Mouse (Mus musculus) embryonic facial prominence, embryonic 10.5 days (tissue): ENCODE measurements around the gene Samd14. TPM values are rescaled to one million over a fixed set of nuclear protein-coding genes. Genes with fewer than 3 reads are reported as not detected.

Source experiments
- DNase-seq: peaks from one replicate; pipeline ENCODE4 v3.0.0-alpha.2; 2017; ENCODE audit warnings: low spot score
- H3K27ac ChIP-seq: fragments of 300-500 bp; sonication (generic); replicated peaks from 2 replicates; pipeline ENCODE4 v1.5.1; 2016; ENCODE audit warnings: mild to moderate bottlenecking
- H3K27me3 ChIP-seq: fragments of 300-500 bp; sonication (generic); replicated peaks from 2 replicates; pipeline ENCODE4 v1.6.1; 2016; ENCODE audit warnings: low read depth, mild to moderate bottlenecking; ENCODE audit not compliant: poor library complexity, severe bottlenecking
- H3K36me3 ChIP-seq: fragments of 300-500 bp; sonication (generic); replicated peaks from 2 replicates; pipeline ENCODE4 v1.6.1; 2016; ENCODE audit warnings: mild to moderate bottlenecking, moderate library complexity
- H3K4me1 ChIP-seq: fragments of 300-500 bp; sonication (generic); 2 replicates; pipeline ENCODE4 v1.6.1; 2016
- H3K4me3 ChIP-seq: fragments of 300-500 bp; sonication (generic); 2 replicates; pipeline ENCODE4 v1.5.1; 2016; ENCODE audit warnings: mild to moderate bottlenecking, moderate library complexity
- H3K9me3 ChIP-seq: fragments of 300-500 bp; sonication (generic); 2 replicates; pipeline ENCODE4 v1.6.1; 2016; ENCODE audit warnings: mild to moderate bottlenecking
- WGBS: fragments of 180-500 bp; shearing (Covaris S2); methylation state at CpG from one replicate; pipeline ENCODE4 v1.1.7; 2016; 5-methylcytosine and 5-hydroxymethylcytosine counted together
- polyA plus RNA-seq: library from polyadenylated mRNA; unstranded; fragments of >200 nt; fragmentation: Nextera tagmentation; extraction: Ambion mirVana; gene quantifications from 2 replicates; pipeline ENCODE4 v1.2.1, GENCODE M21; 2016

Samd14 gene
- polyA plus RNA-seq, 1 experiment from 2014 or later = 42.5 TPM

GRCm38 (mm10) chr11:94978947-94979346 lies 30.7 kb upstream of the Samd14 start:
- peak overlapping the region; percentile 87 for H3K27ac ChIP-seq
- peaks cover 15% of the 10 kb centered on the region for H3K4me1 ChIP-seq
- WGBS = under 1% methylated on average over 20 of the region's 20 CpGs
- no peaks in the 10 kb centered on the region for H3K27me3 ChIP-seq
- H3K9me3 ChIP-seq = no peaks in the 10 kb centered on the region
- no peaks in the 10 kb centered on the region for H3K36me3 ChIP-seq
- H3K4me3 ChIP-seq = peak overlapping the region; percentile 51
- peak; percentile 98 for DNase-seq

- Histone ChIP-seq H3K27ac (peak overlapping the region; percentile 87), H3K4me3 (peak overlapping the region; percentile 51)
- 78% methylated on average over 11 of the region's 11 CpGs for WGBS
Measured at GRCm38 (mm10) chr11:94979462-94980179, 30.1 kb upstream of the Samd14 start.

GRCm38 (mm10) chr11:94985140-94985539 lies 24.5 kb upstream of the Samd14 start:
- no peaks in the 10 kb centered on the region for H3K27me3 ChIP-seq

More at GRCm38 (mm10) chr11:94979462-94980179, 30.1 kb upstream of the Samd14 start:
- no peaks in the 10 kb centered on the region for H3K36me3 ChIP-seq
- no peaks in the 10 kb centered on the region for H3K27me3 ChIP-seq
- H3K9me3 ChIP-seq = no peaks in the 10 kb centered on the region
- peaks cover 16% of the 10 kb centered on the region for H3K4me1 ChIP-seq
- DNase-seq = no peak

GRCm38 (mm10) chr11:94985822-94986221 lies 23.9 kb upstream of the Samd14 start:
- H3K27ac ChIP-seq = no peak overlapping the region
- H3K27me3 ChIP-seq = no peaks in the 10 kb centered on the region
- no peak overlapping the region for H3K4me3 ChIP-seq
- no peaks in the 10 kb centered on the region for H3K36me3 ChIP-seq
- WGBS = 76% methylated on average over 5 of the region's 5 CpGs
- H3K9me3 ChIP-seq = no peaks in the 10 kb centered on the region
- DNase-seq = no peak
- H3K4me1 ChIP-seq = peaks cover 60% of the 10 kb centered on the region

More at GRCm38 (mm10) chr11:94985140-94985539, 24.5 kb upstream of the Samd14 start:
- no peaks in the 10 kb centered on the region for H3K36me3 ChIP-seq
- peaks cover 54% of the 10 kb centered on the region for H3K4me1 ChIP-seq
- H3K9me3 ChIP-seq = no peaks in the 10 kb centered on the region
- 42% methylated on average over 1 of the region's 1 CpGs for WGBS
- no peak overlapping the region for H3K4me3 ChIP-seq
- DNase-seq = peak; percentile 54
- peak overlapping the region; percentile 67 for H3K27ac ChIP-seq

GRCm38 (mm10) chr11:94986435-94986834 lies 23.2 kb upstream of the Samd14 start:
- H3K9me3 ChIP-seq = no peaks in the 10 kb centered on the region
- no peak for DNase-seq
- no peaks in the 10 kb centered on the region for H3K36me3 ChIP-seq
- H3K27me3 ChIP-seq = no peaks in the 10 kb centered on the region
- no peak overlapping the region for H3K4me3 ChIP-seq
- H3K27ac ChIP-seq = 0 out of 2 replicates have a peak overlapping the region, but pooled peaks have one; percentile 75
- peaks cover 60% of the 10 kb centered on the region for H3K4me1 ChIP-seq
- WGBS = 55% methylated on average over 2 of the region's 2 CpGs

GRCm38 (mm10) chr11:94987341-94987740 lies 22.3 kb upstream of the Samd14 start:
- no peak for DNase-seq
- Histone ChIP-seq H3K9me3 (no peaks in the 10 kb centered on the region), H3K36me3 (no peaks in the 10 kb centered on the region), H3K27ac (peak overlapping the region; percentile 75), H3K4me3 (no peak overlapping the region), H3K27me3 (no peaks in the 10 kb centered on the region), H3K4me1 (peaks cover 69% of the 10 kb centered on the region)
- WGBS = 41% methylated on average over 6 of the region's 6 CpGs

GRCm38 (mm10) chr11:94987851-94988250 lies 21.8 kb upstream of the Samd14 start:
- Histone ChIP-seq H3K9me3 (no peaks in the 10 kb centered on the region), H3K27me3 (no peaks in the 10 kb centered on the region), H3K4me1 (peaks cover 74% of the 10 kb centered on the region), H3K36me3 (no peaks in the 10 kb centered on the region), H3K4me3 (no peak overlapping the region), H3K27ac (peak overlapping the region; percentile 75)
- 77% methylated on average over 8 of the region's 8 CpGs for WGBS
- no peak for DNase-seq

GRCm38 (mm10) chr11:94988780-94989561 lies 20.7 kb upstream of the Samd14 start:
- WGBS = 19% methylated on average over 10 of the region's 10 CpGs
- peaks cover 85% of the 10 kb centered on the region for H3K4me1 ChIP-seq
- DNase-seq = no peak

GRCm38 (mm10) chr11:94989562-94990017 lies 20.1 kb upstream of the Samd14 start:
- Histone ChIP-seq H3K27me3 (no peaks in the 10 kb centered on the region), H3K9me3 (no peaks in the 10 kb centered on the region), H3K4me1 (peaks cover 91% of the 10 kb centered on the region), H3K27ac (peak overlapping the region; percentile 96), H3K4me3 (peak overlapping the region; percentile 87), H3K36me3 (peaks cover 9% of the 10 kb centered on the region)
- peak; percentile 93 for DNase-seq
- WGBS = under 1% methylated on average over 12 of the region's 12 CpGs

More at GRCm38 (mm10) chr11:94988780-94989561, 20.7 kb upstream of the Samd14 start:
- peak overlapping the region; percentile 87 for H3K4me3 ChIP-seq
- no peaks in the 10 kb centered on the region for H3K27me3 ChIP-seq
- H3K9me3 ChIP-seq = no peaks in the 10 kb centered on the region
- 0 out of 2 replicates have a peak, but pooled peaks cover 3% of the 10 kb centered on the region for H3K36me3 ChIP-seq
- H3K27ac ChIP-seq = peak overlapping the region; percentile 96

GRCm38 (mm10) chr11:94990102-94990748 lies 19.5 kb upstream of the Samd14 start:
- H3K4me1 ChIP-seq = peaks cover 91% of the 10 kb centered on the region
- H3K9me3 ChIP-seq = no peaks in the 10 kb centered on the region
- peaks cover 15% of the 10 kb centered on the region for H3K36me3 ChIP-seq
- WGBS = 41% methylated on average over 6 of the region's 6 CpGs
- peak overlapping the region; percentile 96 for H3K27ac ChIP-seq
- DNase-seq = no peak
- no peaks in the 10 kb centered on the region for H3K27me3 ChIP-seq
- H3K4me3 ChIP-seq = peak overlapping the region; percentile 87

- H3K4me1 ChIP-seq = peaks cover 92% of the 10 kb centered on the region
- H3K27ac ChIP-seq = peak within 1 kb of the TSS; percentile 96
- no peaks in the 10 kb centered on the region for H3K27me3 ChIP-seq
- H3K36me3 ChIP-seq = peaks cover 22% of the 10 kb centered on the region
- H3K4me3 ChIP-seq = peak within 1 kb of the TSS; percentile 87
- under 1% methylated on average over 63 of the region's 69 CpGs for WGBS
- peak; percentile 96 for DNase-seq
- no peaks in the 10 kb centered on the region for H3K9me3 ChIP-seq
Measured at GRCm38 (mm10) chr11:94990749-94991577, 18.7 kb upstream of the Samd14 start, which contains the start of gene Ppp1r9b. Gene Ppp1r9b, plus strand, starts transcription at chr11:94991035.
